Mouse (Mus musculus) heart, embryonic 16.5 days (tissue): Measurements from ENCODE around the gene Mok. TPM values are rescaled to one million over a fixed set of nuclear protein-coding genes. Genes with fewer than 3 reads are reported as not detected.

Experiments used
- ATAC-seq: fragments of 200-750 bp; cut with Nextera tagmentation; replicated peaks from 2 replicates; pipeline ENCODE4 v1.8.0; 2017; ENCODE audit warnings: moderate number of reproducible peaks; ENCODE audit not compliant: insufficient read depth, low FRiP score; ENCODE audit errors: extremely low read depth
- H3K27ac ChIP-seq: fragments of 300-500 bp; sonication (generic); 2 replicates; pipeline ENCODE4 v1.5.1; 2014; ENCODE audit warnings: mild to moderate bottlenecking, low read length, control low read depth, moderate library complexity
- H3K27me3 ChIP-seq: fragments of 300-500 bp; sonication (generic); 2 replicates; pipeline ENCODE4 v1.6.1; 2014; ENCODE audit warnings: low read length, mixed read lengths; ENCODE audit not compliant: control insufficient read depth, insufficient read depth
- H3K36me3 ChIP-seq: fragments of 300-500 bp; sonication (generic); 2 replicates; pipeline ENCODE4 v1.6.1; 2014; ENCODE audit not compliant: control insufficient read depth, insufficient read depth
- H3K4me1 ChIP-seq: fragments of 300-500 bp; sonication (generic); 2 replicates; pipeline ENCODE4 v1.6.1; 2014; ENCODE audit warnings: low read length, mixed read lengths; ENCODE audit not compliant: control insufficient read depth, insufficient read depth
- H3K4me2 ChIP-seq: fragments of 300-500 bp; sonication (generic); 2 replicates; pipeline ENCODE4 v1.6.1; 2014; ENCODE audit warnings: low read depth, mild to moderate bottlenecking, control low read depth, low read length
- H3K4me3 ChIP-seq: fragments of 300-500 bp; sonication (generic); 2 replicates; pipeline ENCODE4 v1.5.1; 2014; ENCODE audit warnings: mild to moderate bottlenecking, control low read depth, low read length
- H3K9ac ChIP-seq: fragments of 300-500 bp; sonication (generic); 2 replicates; pipeline ENCODE4 v1.6.1; 2014; ENCODE audit warnings: low read length, control low read depth
- H3K9me3 ChIP-seq: fragments of 300-500 bp; sonication (generic); replicated peaks from 2 replicates; pipeline ENCODE4 v1.6.1; 2016; ENCODE audit warnings: low read length; ENCODE audit not compliant: control insufficient read depth
- WGBS: fragments of 180-500 bp; shearing (Covaris S2); extraction: QIAGEN DNeasy Blood & Tissue Kit; methylation state at CpG from one replicate; pipeline ENCODE4 v1.1.7; 2014; 5-methylcytosine and 5-hydroxymethylcytosine counted together
- polyA plus RNA-seq: library from polyadenylated mRNA; unstranded; fragments of >200 nt; fragmentation: Nextera tagmentation; extraction: Ambion mirVana; gene quantifications from 2 replicates; pipeline ENCODE4 v1.2.1, GENCODE M21; 2015

The Mok gene
- polyA plus RNA-seq, 1 experiment from 2014 or later: 3.9 TPM

GRCm38 (mm10) chr12:110822366-110822765, 18.4 kb downstream of the Mok start:
- no peaks in the 10 kb centered on the region for H3K4me1 ChIP-seq
- no peaks in the 10 kb centered on the region for H3K36me3 ChIP-seq
- WGBS: 73% methylated on average over 7 of the region's 7 CpGs
- H3K4me3 ChIP-seq: no peak overlapping the region
- no peak overlapping the region for H3K9ac ChIP-seq
- ATAC-seq: no peak
- no peaks in the 10 kb centered on the region for H3K9me3 ChIP-seq
- H3K27ac ChIP-seq: no peak overlapping the region
- no peak overlapping the region for H3K4me2 ChIP-seq
- H3K27me3 ChIP-seq: no peaks in the 10 kb centered on the region

GRCm38 (mm10) chr12:110821787-110822186, 19.0 kb downstream of the Mok start:
- H3K9ac ChIP-seq: no peak overlapping the region
- no peak overlapping the region for H3K4me2 ChIP-seq
- ATAC-seq: no peak
- WGBS: 76% methylated on average over 2 of the region's 2 CpGs
- H3K9me3 ChIP-seq: no peaks in the 10 kb centered on the region
- no peaks in the 10 kb centered on the region for H3K36me3 ChIP-seq
- H3K4me1 ChIP-seq: no peaks in the 10 kb centered on the region
- no peak overlapping the region for H3K27ac ChIP-seq
- no peak overlapping the region for H3K4me3 ChIP-seq
- H3K27me3 ChIP-seq: no peaks in the 10 kb centered on the region

DNA sequence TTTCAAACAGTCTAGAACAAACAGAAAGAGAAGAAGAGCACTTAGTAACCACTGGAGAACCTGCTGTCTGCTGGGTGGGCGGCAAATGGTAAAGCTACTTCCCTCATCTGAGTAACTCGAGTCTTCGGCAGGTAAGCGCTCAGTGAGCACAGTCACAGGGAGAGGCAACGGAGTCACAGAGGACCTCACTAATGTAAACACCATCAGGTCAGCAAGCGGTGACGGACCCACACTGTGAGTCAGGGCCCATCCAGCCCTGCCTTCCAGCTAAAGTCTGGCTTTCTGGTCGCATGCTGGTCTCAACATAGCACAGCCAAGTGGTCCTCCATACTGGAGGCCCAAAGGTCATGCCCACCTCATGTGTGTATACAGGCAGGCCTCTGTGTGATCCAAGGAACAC, 21.4 kb downstream of the Mok start:
- ATAC-seq: no peak
- H3K4me3 ChIP-seq: no peak overlapping the region
- no peak overlapping the region for H3K4me2 ChIP-seq
- H3K36me3 ChIP-seq: no peaks in the 10 kb centered on the region
- WGBS: 68% methylated on average over 8 of the region's 8 CpGs
- H3K9me3 ChIP-seq: no peaks in the 10 kb centered on the region
- H3K27me3 ChIP-seq: no peaks in the 10 kb centered on the region
- H3K9ac ChIP-seq: no peak overlapping the region
- H3K27ac ChIP-seq: no peak overlapping the region
- no peaks in the 10 kb centered on the region for H3K4me1 ChIP-seq

- Histone ChIP-seq H3K27me3 (no peaks in the 10 kb centered on the region), H3K4me3 (no peak overlapping the region), H3K27ac (no peak overlapping the region), H3K9me3 (no peaks in the 10 kb centered on the region), H3K4me1 (no peaks in the 10 kb centered on the region), H3K4me2 (no peak overlapping the region), H3K36me3 (no peaks in the 10 kb centered on the region), H3K9ac (no peak overlapping the region)
- WGBS: 84% methylated on average over 2 of the region's 2 CpGs
- ATAC-seq: no peak
Measured at GRCm38 (mm10) chr12:110816833-110817232, 23.9 kb downstream of the Mok start.

- no peak overlapping the region for H3K9ac ChIP-seq
- no peaks in the 10 kb centered on the region for H3K36me3 ChIP-seq
- no peaks in the 10 kb centered on the region for H3K4me1 ChIP-seq
- H3K9me3 ChIP-seq: no peaks in the 10 kb centered on the region
- 66% methylated on average over 17 of the region's 17 CpGs for WGBS
- ATAC-seq: no peak
- no peak overlapping the region for H3K27ac ChIP-seq
- H3K4me2 ChIP-seq: no peak overlapping the region
- H3K27me3 ChIP-seq: no peaks in the 10 kb centered on the region
- H3K4me3 ChIP-seq: no peak overlapping the region
Measured at GRCm38 (mm10) chr12:110814924-110815323, 25.8 kb downstream of the Mok start.

DNA sequence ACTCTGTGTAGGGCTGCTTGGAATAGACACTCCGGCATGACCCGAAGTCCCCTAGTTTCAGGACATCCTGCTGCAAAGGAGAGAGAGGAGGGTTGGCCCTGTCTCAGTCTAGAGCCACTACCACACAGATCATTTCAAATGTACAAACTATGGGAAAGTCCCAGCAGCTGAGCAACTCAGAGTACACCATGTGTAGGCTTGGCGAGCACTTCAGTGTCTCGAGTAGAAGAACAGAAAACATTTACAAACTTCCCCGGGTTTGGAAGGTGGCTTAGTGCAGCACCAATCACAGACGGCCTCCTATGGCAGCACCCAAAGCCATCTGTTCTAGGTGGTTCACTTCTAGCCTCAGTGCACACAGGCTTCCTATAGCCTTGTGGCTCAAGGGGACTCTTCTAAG, 27.1 kb downstream of the Mok start:
- Histone ChIP-seq H3K9ac (no peak overlapping the region), H3K4me1 (no peaks in the 10 kb centered on the region), H3K4me2 (no peak overlapping the region), H3K27me3 (no peaks in the 10 kb centered on the region), H3K36me3 (no peaks in the 10 kb centered on the region), H3K4me3 (no peak overlapping the region), H3K27ac (no peak overlapping the region), H3K9me3 (no peaks in the 10 kb centered on the region)
- no peak for ATAC-seq
- 87% methylated on average over 6 of the region's 6 CpGs for WGBS

DNA sequence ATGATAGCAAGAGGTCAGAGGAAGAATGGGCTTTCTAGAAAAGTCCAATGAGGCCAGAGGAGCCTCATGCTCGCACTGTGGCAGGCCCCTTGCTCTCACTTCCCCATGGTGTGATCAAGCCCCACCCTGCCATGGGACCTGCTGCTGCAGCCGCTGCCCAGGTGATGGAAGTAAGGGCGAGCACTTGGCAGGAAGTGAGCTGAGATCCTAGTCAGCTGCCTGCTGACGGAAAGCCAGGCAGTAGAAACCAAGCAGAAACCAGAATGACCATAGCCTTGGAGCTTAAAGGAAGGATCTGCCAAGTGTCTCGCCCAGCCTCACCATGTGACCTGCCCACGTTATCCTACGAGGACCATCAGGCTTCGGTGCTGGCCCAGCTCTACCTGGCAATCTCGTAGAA, 27.6 kb downstream of the Mok start:
- ATAC-seq: no peak
- no peak overlapping the region for H3K4me2 ChIP-seq
- no peak overlapping the region for H3K9ac ChIP-seq
- H3K4me3 ChIP-seq: no peak overlapping the region
- H3K4me1 ChIP-seq: no peaks in the 10 kb centered on the region
- no peaks in the 10 kb centered on the region for H3K9me3 ChIP-seq
- 82% methylated on average over 9 of the region's 9 CpGs for WGBS
- no peak overlapping the region for H3K27ac ChIP-seq
- no peaks in the 10 kb centered on the region for H3K27me3 ChIP-seq
- H3K36me3 ChIP-seq: no peaks in the 10 kb centered on the region

DNA sequence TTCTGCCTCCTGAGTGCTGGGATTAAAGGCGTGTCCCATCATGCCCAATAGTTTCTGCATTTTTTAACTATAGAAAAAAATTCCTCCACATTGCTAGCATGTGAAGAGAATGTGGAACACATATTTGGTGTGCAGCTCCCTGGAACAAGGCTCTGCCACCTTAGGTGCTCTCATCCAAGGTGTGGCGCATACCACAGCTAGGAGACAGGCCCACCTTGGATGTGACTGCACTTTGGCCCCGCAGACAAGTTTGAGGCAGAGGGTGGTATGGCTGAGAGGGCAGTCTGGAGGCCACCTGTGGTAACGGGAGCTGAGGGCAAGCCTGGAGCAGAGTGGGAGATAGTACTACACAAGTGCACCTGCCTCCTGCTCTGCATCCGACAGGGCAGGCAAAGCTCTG, 31.9 kb downstream of the Mok start:
- no peak overlapping the region for H3K4me3 ChIP-seq
- H3K27me3 ChIP-seq: no peaks in the 10 kb centered on the region
- no peak for ATAC-seq
- no peaks in the 10 kb centered on the region for H3K9me3 ChIP-seq
- no peak overlapping the region for H3K9ac ChIP-seq
- 81% methylated on average over 5 of the region's 5 CpGs for WGBS
- no peak overlapping the region for H3K27ac ChIP-seq
- no peaks in the 10 kb centered on the region for H3K36me3 ChIP-seq
- peaks cover 7% of the 10 kb centered on the region for H3K4me1 ChIP-seq
- no peak overlapping the region for H3K4me2 ChIP-seq

- Histone ChIP-seq H3K4me1 (peaks cover 9% of the 10 kb centered on the region), H3K27me3 (no peaks in the 10 kb centered on the region), H3K36me3 (no peaks in the 10 kb centered on the region), H3K4me2 (no peak overlapping the region), H3K9ac (no peak overlapping the region), H3K27ac (no peak overlapping the region), H3K9me3 (no peaks in the 10 kb centered on the region), H3K4me3 (no peak overlapping the region)
- no peak for ATAC-seq
- 82% methylated on average over 10 of the region's 10 CpGs for WGBS
Measured at GRCm38 (mm10) chr12:110808430-110808829, 32.3 kb downstream of the Mok start.
